Mouse (Mus musculus) G1E (cell line): ENCODE results near the gene Ccer2. TPM values are rescaled to one million over a fixed set of nuclear protein-coding genes. Genes with fewer than 3 reads are reported as not detected.
A peak's percentile ranks its signal among the peaks of the same experiment; 100 is the strongest.

Experiments
- ATAC-seq: 2 replicates; pipeline ENCODE4 v1.8.0; 2016; ENCODE audit warnings: mild to moderate bottlenecking; ENCODE audit not compliant: insufficient number of reproducible peaks, poor library complexity, low FRiP score, severe bottlenecking; ENCODE audit errors: extremely low read depth
- DNase-seq: peaks from one replicate; pipeline ENCODE4 v3.0.0; 2012; ENCODE audit warnings: low spot score
- H3K27me3 ChIP-seq: 2 replicates; pipeline ENCODE4 v1.6.1; 2012; ENCODE audit warnings: mild to moderate bottlenecking, low read length, inconsistent platforms; ENCODE audit not compliant: insufficient read depth
- H3K36me3 ChIP-seq: replicated peaks from 2 replicates; pipeline ENCODE3; 2012; ENCODE audit warnings: mild to moderate bottlenecking, inconsistent platforms
- H3K4me1 ChIP-seq: 2 replicates; pipeline ENCODE4 v1.6.1; 2012; ENCODE audit warnings: low read depth, low read length, inconsistent platforms, mixed read lengths; ENCODE audit not compliant: insufficient read depth
- H3K4me3 ChIP-seq: 2 replicates; pipeline ENCODE4 v1.5.1; 2012; ENCODE audit warnings: low read depth, mild to moderate bottlenecking, inconsistent platforms, low read length, moderate library complexity, mixed read lengths
- H3K9me3 ChIP-seq: replicated peaks from 2 replicates; pipeline ENCODE4 v1.6.1; 2012; ENCODE audit warnings: inconsistent platforms
- CTCF ChIP-seq: IDR thresholded peaks from 2 replicates; pipeline ENCODE4 v1.5.1; 2012; ENCODE audit warnings: low read depth, low read length, inconsistent platforms, mixed read lengths
- GATA1 ChIP-seq: IDR thresholded peaks from 2 replicates; pipeline ENCODE4 v1.6.1; 2012; ENCODE audit warnings: borderline replicate concordance, low read length, inconsistent platforms, mixed read lengths
- GATA2 ChIP-seq: IDR thresholded peaks from 2 replicates; pipeline ENCODE4 v1.6.1; 2012; ENCODE audit warnings: low read depth, low read length, inconsistent platforms, borderline replicate concordance
- POLR2AphosphoS5 ChIP-seq: IDR thresholded peaks from 2 replicates; pipeline ENCODE4 v1.6.1; 2012; ENCODE audit warnings: low read depth, low read length, inconsistent platforms; ENCODE audit not compliant: insufficient replicate concordance
- TAL1 ChIP-seq: conservative IDR thresholded peaks from 2 replicates; pipeline ENCODE4 v1.6.1; 2012; ENCODE audit warnings: low read depth, low read length, inconsistent platforms, mixed read lengths
- polyA plus RNA-seq: library from polyadenylated mRNA; stranded (reverse); fragments of >175 nt; gene quantifications from 2 replicates; pipeline ENCODE4 v1.2.3, GENCODE M21; 2012
- total RNA-seq, 2 experiments: library from RNA; stranded (forward) in 1 of 2; stranded (reverse) in 1 of 2; fragments of 200-1000 nt in 1 of 2; fragments of >200 nt in 1 of 2; fragmentation: Nextera tagmentation in 1 of 2; gene quantifications; 2 replicates each; pipeline ENCODE4 v1.2.3; 2014 to 2017

The Ccer2 gene
- total and polyA plus RNA-seq, 3 experiments = not detected

GRCm38 (mm10) chr7:28773163-28773562, 17.2 kb downstream of the Ccer2 start:
- Histone ChIP-seq H3K36me3 (peaks cover 60% of the 10 kb centered on the region), H3K4me1 (peaks cover 17% of the 10 kb centered on the region), H3K27me3 (no peaks in the 10 kb centered on the region; the same call in 1 of the 2 replicates), H3K9me3 (no peaks in the 10 kb centered on the region), H3K4me3 (no peak overlapping the region)
- DNase-seq (no peak), ATAC-seq (no peak)
- no peak for TF ChIP-seq GATA2
- no peak for TF ChIP-seq POLR2AphosphoS5
- TF ChIP-seq CTCF = no peak
- TF ChIP-seq TAL1 = no peak
- TF ChIP-seq GATA1 = no peak

DNA sequence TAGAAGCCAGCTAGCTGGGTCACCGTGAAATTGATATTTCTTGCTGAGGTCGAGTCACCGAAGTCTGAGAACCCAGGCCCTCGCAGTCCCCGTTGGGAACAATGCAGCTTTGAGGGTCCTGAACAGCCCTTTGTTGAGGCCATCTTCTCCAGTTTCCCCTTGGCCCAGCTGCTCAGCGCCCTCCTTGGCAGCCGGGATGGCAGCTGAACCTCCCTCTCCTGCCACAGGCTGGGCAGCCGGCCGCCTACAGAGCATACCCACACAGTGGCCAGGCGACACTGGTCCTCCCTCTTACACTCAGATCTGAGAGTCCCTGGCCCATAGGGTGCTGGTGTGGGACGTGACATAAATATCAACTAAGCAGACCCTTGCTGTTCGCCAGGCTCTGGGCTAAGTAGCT, 18.2 kb downstream of the Ccer2 start:
- Histone ChIP-seq H3K36me3 (peaks cover 62% of the 10 kb centered on the region), H3K9me3 (no peaks in the 10 kb centered on the region), H3K4me3 (no peak overlapping the region), H3K4me1 (peaks cover 16% of the 10 kb centered on the region), H3K27me3 (no peaks in the 10 kb centered on the region; the same call in 1 of the 2 replicates)
- ATAC-seq = no peak
- TF ChIP-seq POLR2AphosphoS5 = no peak
- TF ChIP-seq TAL1 = no peak
- TF ChIP-seq GATA2 = no peak
- no peak for TF ChIP-seq GATA1
- no peak for TF ChIP-seq CTCF
- DNase-seq = no peak

- Histone ChIP-seq H3K4me1 (peaks cover 15% of the 10 kb centered on the region), H3K4me3 (no peak overlapping the region), H3K36me3 (peaks cover 66% of the 10 kb centered on the region), H3K27me3 (no peaks in the 10 kb centered on the region; the same call in 1 of the 2 replicates), H3K9me3 (no peaks in the 10 kb centered on the region)
- DNase-seq (no peak), ATAC-seq (no peak)
- no peak for TF ChIP-seq GATA2
- no peak for TF ChIP-seq CTCF
- no peak for TF ChIP-seq GATA1
- no peak for TF ChIP-seq POLR2AphosphoS5
- no peak for TF ChIP-seq TAL1
These were observed 19.2 kb downstream of the Ccer2 start for GRCm38 (mm10) chr7:28775129-28775528.

DNA sequence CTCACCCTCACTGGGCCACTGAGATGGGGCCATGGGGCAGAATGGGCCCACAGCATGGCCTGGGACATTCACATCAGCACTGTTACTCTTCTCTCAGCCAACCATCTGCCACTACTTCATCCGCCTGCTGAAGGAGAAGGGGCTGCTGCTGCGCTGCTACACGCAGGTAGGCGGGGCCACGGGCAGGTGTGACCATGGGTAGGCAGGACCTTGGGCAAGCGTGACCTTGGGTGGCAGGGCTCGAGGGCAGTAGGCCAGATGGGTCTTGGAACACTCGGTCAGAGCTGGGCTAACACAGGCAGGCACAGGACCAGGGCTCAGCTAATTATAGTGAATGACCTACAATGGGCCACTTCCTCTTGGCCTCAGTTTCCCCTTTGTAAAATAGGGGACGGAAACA, 22.9 kb downstream of the Ccer2 start:
- H3K4me3 ChIP-seq = no peak overlapping the region
- H3K9me3 ChIP-seq = no peaks in the 10 kb centered on the region
- DNase-seq (no peak), ATAC-seq (no peak)
- H3K27me3 ChIP-seq = no peaks in the 10 kb centered on the region; the same call in 1 of the 2 replicates
- peaks cover 12% of the 10 kb centered on the region for H3K4me1 ChIP-seq
- TF ChIP-seq GATA2 = no peak
- no peak for TF ChIP-seq TAL1
- TF ChIP-seq GATA1 = no peak
- TF ChIP-seq CTCF = no peak
- no peak for TF ChIP-seq POLR2AphosphoS5
- peaks cover 75% of the 10 kb centered on the region for H3K36me3 ChIP-seq

- H3K36me3 ChIP-seq = peaks cover 78% of the 10 kb centered on the region
- peak; percentile 63 for ATAC-seq
- H3K4me1 ChIP-seq = peaks cover 12% of the 10 kb centered on the region
These were observed 24.2 kb downstream of the Ccer2 start for GRCm38 (mm10) chr7:28780067-28780658.

DNA sequence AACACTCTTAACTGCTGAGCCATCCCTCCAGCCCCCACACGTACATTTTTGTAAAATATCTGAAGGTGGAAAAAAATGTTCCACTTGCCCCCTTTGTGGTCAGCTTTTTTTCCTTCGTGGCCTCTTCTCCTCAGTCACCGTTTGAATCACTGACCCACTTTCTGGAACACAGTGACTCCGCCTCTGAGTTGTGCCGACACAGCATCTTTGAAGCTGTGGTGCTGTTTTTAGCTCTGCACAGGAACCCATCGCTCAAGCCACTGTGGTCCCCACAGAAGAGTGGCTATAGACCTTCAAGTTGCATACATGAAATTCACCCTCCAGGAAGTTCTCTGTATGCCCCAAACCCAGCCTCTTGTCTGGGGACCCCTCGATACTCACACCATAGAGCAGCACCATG, 24.9 kb downstream of the Ccer2 start:
- Histone ChIP-seq H3K4me1 (peaks cover 12% of the 10 kb centered on the region), H3K27me3 (no peaks in the 10 kb centered on the region; the same call in 1 of the 2 replicates), H3K4me3 (no peak overlapping the region), H3K9me3 (no peaks in the 10 kb centered on the region), H3K36me3 (peaks cover 78% of the 10 kb centered on the region)
- TF ChIP-seq POLR2AphosphoS5 (no peak), TAL1 (no peak), CTCF (no peak), GATA1 (no peak), GATA2 (no peak)
- ATAC-seq = no peak
- no peak for DNase-seq

More at GRCm38 (mm10) chr7:28780067-28780658, 24.2 kb downstream of the Ccer2 start:
- DNase-seq = peak; percentile 82
- Histone ChIP-seq H3K4me3 (no peak overlapping the region), H3K9me3 (no peaks in the 10 kb centered on the region), H3K27me3 (no peaks in the 10 kb centered on the region; the same call in 1 of the 2 replicates)
- no peak for TF ChIP-seq TAL1
- peak; percentile 57 for TF ChIP-seq CTCF
- TF ChIP-seq GATA2 = no peak
- no peak for TF ChIP-seq POLR2AphosphoS5
